Mouse (Mus musculus): ENCODE measurements around the gene Kcnk12. TPM values are rescaled to one million over a fixed set of nuclear protein-coding genes. Genes with fewer than 3 reads are reported as not detected.

The Kcnk12 gene
- polyA plus RNA-seq, 1 experiment from 2014 or later = not detected

DNA sequence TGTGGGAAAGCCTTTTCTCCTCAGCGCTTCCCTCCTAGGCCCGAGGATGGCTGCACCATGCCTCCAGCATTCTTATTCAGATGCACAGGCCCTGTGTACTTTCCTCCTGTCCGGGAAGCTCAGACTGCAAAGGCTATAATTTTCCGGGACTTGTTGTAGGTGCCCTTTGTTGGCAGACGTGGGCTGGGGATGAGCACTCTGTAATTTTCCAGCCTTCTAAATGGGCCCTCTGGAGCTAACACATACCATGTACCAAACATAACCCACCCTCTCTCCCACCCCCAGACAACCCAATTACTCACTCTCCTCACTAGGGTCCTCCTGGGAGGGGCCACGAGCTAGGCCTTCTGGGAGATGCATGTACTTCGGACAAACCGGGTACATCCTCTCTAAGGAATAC, 22.8 kb downstream of the Kcnk12 start:
- no peak overlapping the region for H3K4me3 ChIP-seq (ENCODE audit: low read length)
- no peaks in the 10 kb centered on the region for H3K9me3 ChIP-seq (replicated peaks; ENCODE audit: control insufficient read depth, low read length)
- WGBS = 84% methylated on average over 8 of the region's 8 CpGs
- H3K9ac ChIP-seq (ENCODE audit: low read length) = no peak overlapping the region
- no peak overlapping the region for H3K4me2 ChIP-seq (ENCODE audit: low read depth, low read length)
- no peaks in the 10 kb centered on the region for H3K36me3 ChIP-seq (ENCODE audit: control insufficient read depth, insufficient read depth)
- H3K27ac ChIP-seq (ENCODE audit: low read length) = no peak overlapping the region
- H3K4me1 ChIP-seq (ENCODE audit: control insufficient read depth, insufficient read depth, low read length) = no peaks in the 10 kb centered on the region
- H3K27me3 ChIP-seq (ENCODE audit: control insufficient read depth, insufficient read depth, low read length) = no peaks in the 10 kb centered on the region
- ATAC-seq (replicated peaks; ENCODE audit: extremely low read depth, insufficient read depth, low FRiP score) = no peak

DNA sequence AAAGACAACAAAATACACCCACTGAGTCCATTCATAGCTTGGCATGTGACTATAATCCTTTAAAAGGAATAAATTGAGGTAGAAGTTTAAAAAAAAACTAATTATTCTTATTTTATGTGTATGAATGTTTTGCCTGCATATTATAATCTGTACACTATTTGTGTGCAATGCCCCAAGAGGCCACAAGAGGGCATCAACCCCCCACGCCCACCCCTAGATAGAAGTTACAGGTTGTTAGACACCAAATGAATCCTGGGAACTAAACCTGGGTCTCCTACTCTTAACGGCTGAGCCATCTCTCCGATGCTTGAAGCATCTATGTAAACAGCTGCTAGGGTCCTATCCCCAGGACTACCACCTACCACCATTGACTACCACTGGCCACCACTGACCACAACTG, 24.6 kb downstream of the Kcnk12 start:
- H3K27ac ChIP-seq (ENCODE audit: low read length) = no peak overlapping the region
- H3K9me3 ChIP-seq (replicated peaks; ENCODE audit: control insufficient read depth, low read length) = no peaks in the 10 kb centered on the region
- H3K4me3 ChIP-seq (ENCODE audit: low read length) = no peak overlapping the region
- ATAC-seq (replicated peaks; ENCODE audit: extremely low read depth, insufficient read depth, low FRiP score) = no peak
- 77% methylated on average over 3 of the region's 3 CpGs for WGBS
- H3K4me2 ChIP-seq (ENCODE audit: low read depth, low read length) = no peak overlapping the region
- H3K36me3 ChIP-seq (ENCODE audit: control insufficient read depth, insufficient read depth) = no peaks in the 10 kb centered on the region
- H3K9ac ChIP-seq (ENCODE audit: low read length) = no peak overlapping the region
- no peaks in the 10 kb centered on the region for H3K27me3 ChIP-seq (ENCODE audit: control insufficient read depth, insufficient read depth, low read length)
- no peaks in the 10 kb centered on the region for H3K4me1 ChIP-seq (ENCODE audit: control insufficient read depth, insufficient read depth, low read length)

DNA sequence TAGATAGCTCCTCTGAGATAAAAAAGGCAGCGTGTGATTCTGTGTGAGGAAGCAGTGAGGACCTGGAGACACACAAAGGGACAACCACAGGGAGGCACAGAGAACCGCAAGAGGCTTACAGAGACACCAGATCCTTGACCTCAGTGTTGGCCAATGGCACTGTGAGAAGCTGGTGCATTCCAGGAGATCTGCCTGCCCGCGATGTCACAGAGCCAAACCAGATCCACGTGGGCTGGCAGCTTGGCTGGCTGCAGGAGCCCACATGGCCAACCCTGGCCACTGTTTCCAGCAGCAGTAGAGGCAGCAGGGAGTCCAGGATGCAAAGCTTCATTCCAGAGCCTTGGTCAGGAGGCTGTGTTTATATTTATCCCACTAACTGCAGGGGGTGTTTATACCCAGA, 27.0 kb downstream of the Kcnk12 start:
- ATAC-seq (replicated peaks; ENCODE audit: extremely low read depth, insufficient read depth, low FRiP score) = no peak
- H3K9me3 ChIP-seq (replicated peaks; ENCODE audit: control insufficient read depth, low read length) = no peaks in the 10 kb centered on the region
- 28% methylated on average over 5 of the region's 5 CpGs for WGBS
- H3K36me3 ChIP-seq (ENCODE audit: control insufficient read depth, insufficient read depth) = no peaks in the 10 kb centered on the region
- H3K4me3 ChIP-seq (ENCODE audit: low read length) = no peak overlapping the region
- H3K9ac ChIP-seq (ENCODE audit: low read length) = no peak overlapping the region
- no peak overlapping the region for H3K27ac ChIP-seq (ENCODE audit: low read length)
- H3K4me2 ChIP-seq (ENCODE audit: low read depth, low read length) = no peak overlapping the region
- H3K27me3 ChIP-seq (ENCODE audit: control insufficient read depth, insufficient read depth, low read length) = no peaks in the 10 kb centered on the region
- H3K4me1 ChIP-seq (ENCODE audit: control insufficient read depth, insufficient read depth, low read length) = no peaks in the 10 kb centered on the region

DNA sequence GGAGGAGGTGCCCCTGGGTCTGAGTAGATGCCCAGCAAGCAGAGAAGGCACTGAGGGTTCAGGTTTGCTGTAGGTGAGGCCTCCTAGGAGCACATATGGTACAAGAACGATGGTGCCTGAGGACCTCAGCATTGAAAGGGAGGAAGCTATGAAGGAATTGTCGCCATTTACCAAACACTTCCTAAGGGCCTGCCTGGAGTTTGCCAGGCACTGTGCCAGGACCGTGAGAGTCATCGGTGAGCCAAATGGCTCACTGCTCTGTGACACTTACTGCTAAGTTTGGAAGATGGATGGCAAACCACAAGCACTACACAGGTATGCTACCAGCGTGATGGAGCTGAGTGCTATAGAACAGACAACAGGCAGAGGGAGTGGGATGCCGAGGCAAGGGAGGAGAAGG, 30.9 kb downstream of the Kcnk12 start:
- Histone ChIP-seq H3K9me3 (replicated peaks; ENCODE audit: control insufficient read depth, low read length) (no peaks in the 10 kb centered on the region), H3K27ac (ENCODE audit: low read length) (no peak overlapping the region)

DNA sequence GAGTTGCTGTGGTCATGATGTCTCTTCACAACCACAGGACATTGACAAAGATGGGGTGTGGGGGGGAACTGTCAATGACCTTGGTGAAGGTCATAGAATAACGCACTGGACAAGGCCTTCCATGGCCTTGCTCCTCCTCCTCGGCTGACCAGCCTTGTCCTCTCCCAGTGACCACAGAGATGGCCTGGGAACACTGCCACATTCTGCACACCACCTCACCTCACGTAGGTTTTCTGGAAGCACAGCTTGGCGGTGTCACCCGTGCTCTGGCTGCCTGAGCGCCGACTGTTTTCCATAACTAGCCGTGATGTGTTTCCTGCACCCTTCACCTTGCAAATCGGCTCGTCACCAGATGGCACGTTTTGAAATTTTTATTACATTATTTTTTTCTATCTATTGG, 32.8 kb downstream of the Kcnk12 start:
- ATAC-seq (replicated peaks; ENCODE audit: extremely low read depth, insufficient read depth, low FRiP score) = no peak
- Histone ChIP-seq H3K27me3 (ENCODE audit: control insufficient read depth, insufficient read depth, low read length) (no peaks in the 10 kb centered on the region), H3K9ac (ENCODE audit: low read length) (no peak overlapping the region), H3K27ac (ENCODE audit: low read length) (no peak overlapping the region), H3K4me1 (ENCODE audit: control insufficient read depth, insufficient read depth, low read length) (no peaks in the 10 kb centered on the region), H3K36me3 (ENCODE audit: control insufficient read depth, insufficient read depth) (no peaks in the 10 kb centered on the region), H3K4me2 (ENCODE audit: low read depth, low read length) (no peak overlapping the region), H3K4me3 (ENCODE audit: low read length) (no peak overlapping the region), H3K9me3 (replicated peaks; ENCODE audit: control insufficient read depth, low read length) (no peaks in the 10 kb centered on the region)
- 89% methylated on average over 11 of the region's 11 CpGs for whole genome bisulfite sequencing

More for the DNA sequence above, 30.9 kb downstream of the Kcnk12 start:
- Histone ChIP-seq H3K4me1 (ENCODE audit: control insufficient read depth, insufficient read depth, low read length) (no peaks in the 10 kb centered on the region), H3K4me2 (ENCODE audit: low read depth, low read length) (no peak overlapping the region), H3K27me3 (ENCODE audit: control insufficient read depth, insufficient read depth, low read length) (no peaks in the 10 kb centered on the region), H3K36me3 (ENCODE audit: control insufficient read depth, insufficient read depth) (no peaks in the 10 kb centered on the region), H3K9ac (ENCODE audit: low read length) (no peak overlapping the region), H3K4me3 (ENCODE audit: low read length) (no peak overlapping the region)
- no peak for ATAC-seq (replicated peaks; ENCODE audit: extremely low read depth, insufficient read depth, low FRiP score)
- 72% methylated on average over 6 of the region's 6 CpGs for WGBS

DNA sequence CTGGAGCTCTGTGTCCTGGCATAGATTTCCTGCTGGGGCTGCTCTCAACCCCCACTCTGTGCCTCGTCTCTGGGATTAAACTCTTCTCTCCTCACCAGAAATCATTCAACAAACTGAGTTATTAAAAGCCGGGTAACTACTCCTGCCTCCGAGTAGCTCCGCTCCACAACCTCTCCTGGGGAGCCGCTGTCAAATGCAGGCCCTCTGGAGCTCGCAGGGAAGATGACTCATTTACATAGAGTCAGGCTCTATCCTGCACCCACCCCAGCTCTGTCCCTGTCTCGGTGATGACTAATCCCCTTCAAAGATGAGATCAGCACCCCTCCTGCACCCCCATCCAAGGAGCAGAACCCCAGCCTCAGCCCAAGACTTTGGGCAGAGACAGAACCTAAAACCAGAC, 34.6 kb downstream of the Kcnk12 start:
- H3K4me3 ChIP-seq (ENCODE audit: low read length) = no peak overlapping the region
- no peak overlapping the region for H3K9ac ChIP-seq (ENCODE audit: low read length)
- no peaks in the 10 kb centered on the region for H3K4me1 ChIP-seq (ENCODE audit: control insufficient read depth, insufficient read depth, low read length)
- no peaks in the 10 kb centered on the region for H3K9me3 ChIP-seq (replicated peaks; ENCODE audit: control insufficient read depth, low read length)
- no peak for ATAC-seq (replicated peaks; ENCODE audit: extremely low read depth, insufficient read depth, low FRiP score)
- H3K4me2 ChIP-seq (ENCODE audit: low read depth, low read length) = no peak overlapping the region
- WGBS = 49% methylated on average over 7 of the region's 7 CpGs
- H3K27me3 ChIP-seq (ENCODE audit: control insufficient read depth, insufficient read depth, low read length) = no peaks in the 10 kb centered on the region
- H3K27ac ChIP-seq (ENCODE audit: low read length) = no peak overlapping the region
- no peaks in the 10 kb centered on the region for H3K36me3 ChIP-seq (ENCODE audit: control insufficient read depth, insufficient read depth)

DNA sequence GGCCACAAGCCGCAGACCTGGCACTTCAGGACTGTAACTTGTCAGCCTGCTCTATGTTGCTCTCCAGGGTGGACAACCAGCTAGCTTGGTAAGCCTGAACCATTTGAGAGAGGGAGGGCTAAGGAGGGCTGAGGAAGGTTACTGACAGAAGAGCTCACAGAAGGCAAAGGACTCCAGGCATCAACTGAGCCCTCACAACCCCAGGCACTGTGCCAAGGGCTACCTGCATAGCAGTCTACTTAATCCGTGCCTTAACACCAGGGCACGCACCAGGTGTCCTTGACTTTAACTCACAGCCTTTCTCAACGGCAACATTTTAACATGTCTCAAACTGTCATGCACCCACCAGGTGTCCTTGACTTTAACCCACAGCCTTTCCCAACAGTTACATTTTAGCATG, 37.5 kb downstream of the Kcnk12 start:
- Histone ChIP-seq H3K27me3 (ENCODE audit: control insufficient read depth, insufficient read depth, low read length) (no peaks in the 10 kb centered on the region), H3K9me3 (replicated peaks; ENCODE audit: control insufficient read depth, low read length) (no peaks in the 10 kb centered on the region), H3K4me2 (ENCODE audit: low read depth, low read length) (no peak overlapping the region), H3K27ac (ENCODE audit: low read length) (no peak overlapping the region), H3K4me1 (ENCODE audit: control insufficient read depth, insufficient read depth, low read length) (no peaks in the 10 kb centered on the region), H3K36me3 (ENCODE audit: control insufficient read depth, insufficient read depth) (no peaks in the 10 kb centered on the region), H3K9ac (ENCODE audit: low read length) (no peak overlapping the region), H3K4me3 (ENCODE audit: low read length) (no peak overlapping the region)
- no peak for ATAC-seq (replicated peaks; ENCODE audit: extremely low read depth, insufficient read depth, low FRiP score)
- 75% methylated on average over 4 of the region's 4 CpGs for WGBS

DNA sequence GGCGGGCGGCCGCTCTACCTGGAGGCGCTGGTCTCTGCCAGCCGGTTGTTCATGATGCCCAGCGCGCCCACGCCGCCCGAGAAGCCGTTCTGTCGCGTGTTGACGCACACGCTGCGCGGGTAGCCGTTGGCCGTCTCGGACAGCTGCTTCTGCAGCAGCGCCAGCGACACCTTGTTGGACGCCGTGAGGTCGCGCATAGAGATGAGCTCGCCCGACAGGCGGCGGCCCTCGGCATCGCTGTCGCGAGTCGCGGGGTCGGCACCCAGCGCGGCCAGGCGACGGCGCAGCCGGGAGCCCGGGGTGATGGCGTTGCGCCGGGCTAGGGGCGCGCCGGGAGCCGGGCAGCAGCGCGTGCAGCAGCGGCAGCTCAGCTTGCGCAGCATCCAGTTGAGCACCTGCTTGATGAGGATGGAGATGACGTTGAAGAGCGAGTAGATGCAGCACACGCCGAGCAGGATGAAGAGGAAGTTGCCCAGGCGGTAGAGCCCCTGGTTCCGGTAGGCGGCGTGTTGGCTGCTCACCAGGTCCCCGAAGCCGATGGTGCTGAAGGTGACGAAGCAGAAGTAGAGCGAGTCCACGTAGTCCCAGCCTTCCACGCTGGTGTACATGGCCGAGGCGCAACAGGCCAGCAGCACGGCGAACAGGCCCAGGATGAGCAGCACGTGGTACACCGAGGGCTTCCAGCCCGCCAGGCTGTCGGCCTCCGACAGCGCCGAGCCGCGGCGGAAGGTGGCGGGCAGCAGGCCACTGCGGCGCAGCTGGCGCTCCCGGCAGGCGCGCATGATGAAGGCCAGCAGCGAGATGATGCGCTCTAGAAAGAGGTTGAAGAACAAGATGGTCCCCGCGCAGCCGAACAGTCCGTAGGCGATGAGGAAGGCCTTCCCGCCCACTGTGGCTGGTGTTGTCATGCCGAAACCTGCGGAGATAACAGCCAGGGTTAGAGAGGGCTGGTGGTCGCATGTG, 51.6 kb downstream of the Kcnk12 start:
- peak overlapping the region; percentile 57 for H3K4me3 ChIP-seq (ENCODE audit: low read length)
- no peaks in the 10 kb centered on the region for H3K36me3 ChIP-seq (ENCODE audit: control insufficient read depth, insufficient read depth)
- H3K4me2 ChIP-seq (ENCODE audit: low read depth, low read length) = peak overlapping the region; percentile 85
- peaks cover 44% of the 10 kb centered on the region for H3K27me3 ChIP-seq (ENCODE audit: control insufficient read depth, insufficient read depth, low read length)
- peaks cover 3% of the 10 kb centered on the region; the same call in 1 of the 2 replicates for H3K4me1 ChIP-seq (ENCODE audit: control insufficient read depth, insufficient read depth, low read length)
- no peak overlapping the region for H3K27ac ChIP-seq (ENCODE audit: low read length)
- peak overlapping the region; percentile 9 for H3K9ac ChIP-seq (ENCODE audit: low read length)
- ATAC-seq (replicated peaks; ENCODE audit: extremely low read depth, insufficient read depth, low FRiP score) = peak; percentile 53; the same call in 1 of the 2 replicates
- H3K9me3 ChIP-seq (replicated peaks; ENCODE audit: control insufficient read depth, low read length) = 0 out of 2 replicates have a peak, but pooled peaks cover 2% of the 10 kb centered on the region
- WGBS = 2% methylated on average over 101 of the region's 101 CpGs

Data from heart, embryonic 16.5 days (tissue).